Mouse (Mus musculus): Measurements from ENCODE around the gene Zbtb9. TPM values are rescaled to one million over a fixed set of nuclear protein-coding genes. Genes with fewer than 3 reads are reported as not detected.
A peak's percentile ranks its signal among the peaks of the same experiment; 100 is the strongest.

Gene Zbtb9
- polyA plus RNA-seq, 1 experiment from 2014 or later: 16.9 TPM

DNA sequence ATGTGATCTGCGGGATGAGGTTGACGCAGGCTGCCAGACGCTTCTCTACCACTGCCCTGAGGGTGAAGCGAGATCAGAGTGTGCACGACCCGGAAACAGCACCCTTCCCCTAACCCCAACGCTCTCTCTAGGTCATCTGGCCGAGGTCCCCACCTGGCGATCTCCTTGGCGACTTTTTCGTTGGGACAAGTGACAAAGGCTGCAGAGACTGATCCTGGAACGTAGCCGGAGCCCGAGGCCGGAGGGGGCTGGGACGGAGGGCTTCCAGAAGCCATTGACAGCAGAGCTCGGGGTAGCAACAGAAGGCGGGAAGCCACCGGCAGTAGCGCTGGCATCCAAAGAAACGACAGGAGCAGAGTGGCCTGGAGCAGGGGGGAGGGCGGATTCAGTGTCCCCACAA is 34.2 kb upstream of the Zbtb9 start:
- H3K9me3 ChIP-seq: no peaks in the 10 kb centered on the region
- H3K9ac ChIP-seq: peak overlapping the region; percentile 70
- peak overlapping the region; percentile 95 for H3K4me2 ChIP-seq
- peaks cover 20% of the 10 kb centered on the region for H3K36me3 ChIP-seq
- H3K27me3 ChIP-seq: no peaks in the 10 kb centered on the region
- WGBS: under 1% methylated on average over 22 of the region's 22 CpGs
- peak overlapping the region; percentile 92 for H3K27ac ChIP-seq
- H3K4me1 ChIP-seq: peaks cover 35% of the 10 kb centered on the region
- H3K4me3 ChIP-seq: peak overlapping the region; percentile 82
- ATAC-seq (ENCODE audit: borderline replicate concordance, extremely low read depth, low FRiP score, low TSS enrichment): peak; percentile 0

- peak; percentile 95 for ATAC-seq (ENCODE audit: borderline replicate concordance, extremely low read depth, low FRiP score, low TSS enrichment)
- H3K27ac ChIP-seq: peak within 1 kb of the TSS; percentile 93
- peak within 1 kb of the TSS; percentile 71 for H3K9ac ChIP-seq
- under 1% methylated on average over 69 of the region's 70 CpGs for WGBS
- H3K4me1 ChIP-seq: peaks cover 30% of the 10 kb centered on the region
- H3K9me3 ChIP-seq: no peaks in the 10 kb centered on the region
- H3K4me2 ChIP-seq: peak within 1 kb of the TSS; percentile 95
- peaks cover 20% of the 10 kb centered on the region for H3K36me3 ChIP-seq
- peak within 1 kb of the TSS; percentile 82 for H3K4me3 ChIP-seq
- H3K27me3 ChIP-seq: no peaks in the 10 kb centered on the region
Observed at GRCm38 (mm10) chr17:26939178-26939972, 33.6 kb upstream of the Zbtb9 start, which contains the start of gene Cuta. Gene Cuta, minus strand, starts transcription at chr17:26939569.

- WGBS: 2% methylated on average over 3 of the region's 3 CpGs
- peaks cover 30% of the 10 kb centered on the region for H3K4me1 ChIP-seq
- peak overlapping the region; percentile 95 for H3K4me2 ChIP-seq
- H3K27ac ChIP-seq: peak overlapping the region; percentile 93
- H3K27me3 ChIP-seq: no peaks in the 10 kb centered on the region
- H3K9me3 ChIP-seq: no peaks in the 10 kb centered on the region
- peak overlapping the region; percentile 71 for H3K9ac ChIP-seq
- H3K36me3 ChIP-seq: peaks cover 14% of the 10 kb centered on the region
- peak overlapping the region; percentile 82 for H3K4me3 ChIP-seq
- ATAC-seq (ENCODE audit: borderline replicate concordance, extremely low read depth, low FRiP score, low TSS enrichment): no peak
Observed at GRCm38 (mm10) chr17:26939973-26940300, 33.0 kb upstream of the Zbtb9 start.

- Histone ChIP-seq H3K27me3 (no peaks in the 10 kb centered on the region), H3K4me1 (peaks cover 36% of the 10 kb centered on the region), H3K36me3 (0 out of 2 replicates have a peak, but pooled peaks cover 3% of the 10 kb centered on the region), H3K9me3 (no peaks in the 10 kb centered on the region), H3K4me3 (peak within 1 kb of the TSS; percentile 82), H3K9ac (peak within 1 kb of the TSS; percentile 71), H3K27ac (peak within 1 kb of the TSS; percentile 93), H3K4me2 (peak within 1 kb of the TSS; percentile 95)
- ATAC-seq (ENCODE audit: borderline replicate concordance, extremely low read depth, low FRiP score, low TSS enrichment): no peak
- 4% methylated on average over 22 of the region's 24 CpGs for WGBS
Observed at GRCm38 (mm10) chr17:26941031-26941789, 31.8 kb upstream of the Zbtb9 start, which contains the start of gene Syngap1. Gene Syngap1, plus strand, starts transcription at chr17:26941253.

- 18% methylated on average over 4 of the region's 4 CpGs for WGBS
- H3K36me3 ChIP-seq: 0 out of 2 replicates have a peak, but pooled peaks cover 3% of the 10 kb centered on the region
- peak overlapping the region; percentile 46 for H3K4me3 ChIP-seq
- H3K27me3 ChIP-seq: no peaks in the 10 kb centered on the region
- H3K4me1 ChIP-seq: peaks cover 44% of the 10 kb centered on the region
- H3K9ac ChIP-seq: peak overlapping the region; percentile 41
- peak overlapping the region; percentile 59 for H3K27ac ChIP-seq
- H3K9me3 ChIP-seq: no peaks in the 10 kb centered on the region
- peak overlapping the region; percentile 95 for H3K4me2 ChIP-seq
- no peak for ATAC-seq (ENCODE audit: borderline replicate concordance, extremely low read depth, low FRiP score, low TSS enrichment)
Observed at GRCm38 (mm10) chr17:26941841-26942570, 31.0 kb upstream of the Zbtb9 start.

DNA sequence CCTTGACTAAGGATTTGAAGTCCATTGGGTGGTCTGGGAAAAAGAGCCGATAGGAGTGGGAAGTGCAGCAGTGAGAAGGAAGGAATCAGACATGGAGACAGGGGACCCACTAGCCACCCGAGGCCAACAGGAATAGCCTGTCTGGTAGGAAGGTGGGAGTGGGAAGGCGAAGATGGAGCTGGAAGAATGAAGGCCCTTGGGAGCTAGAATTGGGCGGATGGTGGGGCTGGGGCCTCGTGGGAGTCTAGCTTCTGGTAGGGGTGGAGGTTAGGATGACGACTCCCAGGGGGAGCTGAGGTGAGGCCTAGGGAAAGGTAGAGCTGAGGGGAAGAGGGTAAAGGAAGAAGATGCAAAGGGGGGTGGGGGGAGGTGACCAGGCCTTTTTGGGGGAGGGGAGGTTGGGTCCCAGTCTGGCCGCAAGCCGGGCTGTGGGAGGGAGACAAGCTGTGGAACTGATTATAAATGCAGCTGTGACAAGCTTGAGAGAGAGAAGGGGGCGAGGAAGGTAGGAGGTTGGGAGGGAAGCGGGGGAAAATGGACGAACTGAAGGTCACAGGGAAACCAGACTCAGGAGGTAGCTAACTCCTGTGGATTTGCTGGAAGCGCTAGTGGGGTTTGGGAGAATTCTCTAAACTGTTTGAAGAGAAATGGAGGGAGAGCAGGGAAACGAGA is 27.0 kb upstream of the Zbtb9 start:
- 34% methylated on average over 13 of the region's 13 CpGs for WGBS
- peak overlapping the region; percentile 46 for H3K4me3 ChIP-seq
- no peaks in the 10 kb centered on the region for H3K9me3 ChIP-seq
- H3K4me1 ChIP-seq: peaks cover 46% of the 10 kb centered on the region
- H3K36me3 ChIP-seq: no peaks in the 10 kb centered on the region
- peak overlapping the region; percentile 62 for H3K27ac ChIP-seq
- ATAC-seq (ENCODE audit: borderline replicate concordance, extremely low read depth, low FRiP score, low TSS enrichment): no peak
- no peaks in the 10 kb centered on the region for H3K27me3 ChIP-seq
- peak overlapping the region; percentile 87 for H3K4me2 ChIP-seq
- H3K9ac ChIP-seq: peak overlapping the region; percentile 63

DNA sequence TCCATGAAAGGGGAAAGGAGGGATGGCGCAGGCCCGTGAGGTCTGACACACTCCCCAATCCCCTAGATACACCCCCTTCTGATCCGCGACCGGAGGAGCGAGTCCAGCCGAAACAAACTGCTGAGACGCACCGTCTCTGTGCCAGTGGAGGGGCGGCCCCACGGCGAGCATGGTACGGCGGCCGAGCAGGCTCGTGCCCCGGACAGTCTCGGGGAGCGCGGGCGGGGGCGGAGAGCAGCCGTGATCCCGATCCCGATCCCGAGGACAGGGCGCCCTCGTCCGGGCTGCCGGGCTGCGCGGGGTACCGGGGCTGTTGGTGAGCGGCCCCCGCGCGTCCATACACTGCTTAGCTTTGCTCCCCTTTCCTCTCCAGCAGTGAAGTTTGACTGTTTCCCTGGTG is 26.4 kb upstream of the Zbtb9 start:
- peak overlapping the region; percentile 63 for H3K9ac ChIP-seq
- whole genome bisulfite sequencing: 2% methylated on average over 37 of the region's 37 CpGs
- no peaks in the 10 kb centered on the region for H3K9me3 ChIP-seq
- peak overlapping the region; percentile 46 for H3K4me3 ChIP-seq
- peaks cover 51% of the 10 kb centered on the region for H3K4me1 ChIP-seq
- no peaks in the 10 kb centered on the region for H3K27me3 ChIP-seq
- peak; percentile 44 for ATAC-seq (ENCODE audit: borderline replicate concordance, extremely low read depth, low FRiP score, low TSS enrichment)
- H3K4me2 ChIP-seq: peak overlapping the region; percentile 87
- peak overlapping the region; percentile 62 for H3K27ac ChIP-seq
- H3K36me3 ChIP-seq: no peaks in the 10 kb centered on the region

GRCm38 (mm10) chr17:26947231-26948100 is 25.5 kb upstream of the Zbtb9 start:
- Histone ChIP-seq H3K9ac (peak overlapping the region; percentile 63; the same call in 1 of the 2 replicates), H3K4me1 (peaks cover 60% of the 10 kb centered on the region), H3K27ac (peak overlapping the region; percentile 62; the same call in 1 of the 2 replicates)

GRCm38 (mm10) chr17:26948316-26949050 is 24.5 kb upstream of the Zbtb9 start:
- no peaks in the 10 kb centered on the region for H3K36me3 ChIP-seq
- H3K4me1 ChIP-seq: peaks cover 70% of the 10 kb centered on the region
- under 1% methylated on average over 51 of the region's 87 CpGs for WGBS
- peak overlapping the region; percentile 79 for H3K4me3 ChIP-seq
- H3K27me3 ChIP-seq: 0 out of 2 replicates have a peak, but pooled peaks cover 4% of the 10 kb centered on the region
- peak overlapping the region; percentile 98 for H3K4me2 ChIP-seq
- ATAC-seq (ENCODE audit: borderline replicate concordance, extremely low read depth, low FRiP score, low TSS enrichment): no peak
- H3K9ac ChIP-seq: peak overlapping the region; percentile 64
- peak overlapping the region; percentile 75 for H3K27ac ChIP-seq
- H3K9me3 ChIP-seq: no peaks in the 10 kb centered on the region

More at GRCm38 (mm10) chr17:26947231-26948100, 25.5 kb upstream of the Zbtb9 start:
- Histone ChIP-seq H3K36me3 (no peaks in the 10 kb centered on the region), H3K9me3 (no peaks in the 10 kb centered on the region), H3K27me3 (no peaks in the 10 kb centered on the region), H3K4me2 (peak overlapping the region; percentile 87), H3K4me3 (peak overlapping the region; percentile 46; the same call in 1 of the 2 replicates)
- 52% methylated on average over 12 of the region's 12 CpGs for WGBS
- ATAC-seq (ENCODE audit: borderline replicate concordance, extremely low read depth, low FRiP score, low TSS enrichment): no peak
